Mouse (Mus musculus) testis, adult 2 months (tissue): ENCODE results near the gene Lsmem1.

Experiments used
- CTCF ChIP-seq: fragments of 200-500 bp; IDR thresholded peaks from 2 replicates; pipeline ENCODE4 v1.5.1; 2012; ENCODE audit warnings: low read depth, mild to moderate bottlenecking, inconsistent platforms, low read length, moderate library complexity; ENCODE audit not compliant: control insufficient read depth, insufficient read depth, insufficient replicate concordance
- POLR2A ChIP-seq: fragments of 200-500 bp; IDR thresholded peaks from 2 replicates; pipeline ENCODE4 v1.6.1; 2012; ENCODE audit warnings: low read depth, mild to moderate bottlenecking, inconsistent platforms, low read length, moderate library complexity; ENCODE audit not compliant: control insufficient read depth

- TF ChIP-seq CTCF: no peak
- no peak for TF ChIP-seq POLR2A
Observed at GRCm38 (mm10) chr12:40248454-40249180, 49.3 kb upstream of the Lsmem1 start, which contains the start of gene Ifrd1.
